Mouse (Mus musculus) heart, embryonic 13.5 days (tissue): ENCODE data around the gene Copa. TPM values are rescaled to one million over a fixed set of nuclear protein-coding genes. Genes with fewer than 3 reads are reported as not detected.

Experiments used
- ATAC-seq: fragments of 200-750 bp; cut with Nextera tagmentation; 2 replicates; pipeline ENCODE4 v1.8.0; 2017; ENCODE audit warnings: moderate TSS enrichment; ENCODE audit not compliant: insufficient number of reproducible peaks, low FRiP score, low TSS enrichment; ENCODE audit errors: extremely low read depth
- H3K27ac ChIP-seq: fragments of 300-500 bp; sonication (generic); replicated peaks from 2 replicates; pipeline ENCODE4 v1.5.1; 2015; ENCODE audit warnings: moderate library complexity, mild to moderate bottlenecking, inconsistent platforms
- H3K27me3 ChIP-seq: fragments of 300-500 bp; sonication (generic); replicated peaks from 2 replicates; pipeline ENCODE4 v1.6.1; 2015; ENCODE audit warnings: mild to moderate bottlenecking, inconsistent platforms
- H3K36me3 ChIP-seq: fragments of 300-500 bp; sonication (generic); 2 replicates; pipeline ENCODE4 v1.6.1; 2015; ENCODE audit warnings: mild to moderate bottlenecking, inconsistent platforms
- H3K4me1 ChIP-seq: fragments of 300-500 bp; sonication (generic); 2 replicates; pipeline ENCODE4 v1.6.1; 2015; ENCODE audit warnings: inconsistent platforms
- H3K4me2 ChIP-seq: fragments of 300-500 bp; sonication (generic); 2 replicates; pipeline ENCODE4 v1.6.1; 2015; ENCODE audit warnings: inconsistent platforms, mild to moderate bottlenecking, moderate library complexity
- H3K4me3 ChIP-seq: fragments of 300-500 bp; sonication (generic); 2 replicates; pipeline ENCODE4 v1.5.1; 2015; ENCODE audit warnings: moderate library complexity, mild to moderate bottlenecking, inconsistent platforms
- H3K9ac ChIP-seq: fragments of 300-500 bp; sonication (generic); 2 replicates; pipeline ENCODE4 v1.6.1; 2015; ENCODE audit warnings: inconsistent platforms, mild to moderate bottlenecking, moderate library complexity
- H3K9me3 ChIP-seq: fragments of 300-500 bp; sonication (generic); 2 replicates; pipeline ENCODE4 v1.6.1; 2016; ENCODE audit warnings: inconsistent platforms
- WGBS: fragments of 180-500 bp; shearing (Covaris S2); methylation state at CpG from one replicate; pipeline ENCODE4 v1.1.7; 2015; ENCODE audit warnings: mixed read lengths; 5-methylcytosine and 5-hydroxymethylcytosine counted together
- polyA plus RNA-seq: library from polyadenylated mRNA; unstranded; fragments of >200 nt; fragmentation: Nextera tagmentation; extraction: Ambion mirVana; gene quantifications from 2 replicates; pipeline ENCODE4 v1.2.1, GENCODE M21; 2015

Copa gene
- polyA plus RNA-seq, 1 experiment from 2014 or later: 163 TPM

DNA sequence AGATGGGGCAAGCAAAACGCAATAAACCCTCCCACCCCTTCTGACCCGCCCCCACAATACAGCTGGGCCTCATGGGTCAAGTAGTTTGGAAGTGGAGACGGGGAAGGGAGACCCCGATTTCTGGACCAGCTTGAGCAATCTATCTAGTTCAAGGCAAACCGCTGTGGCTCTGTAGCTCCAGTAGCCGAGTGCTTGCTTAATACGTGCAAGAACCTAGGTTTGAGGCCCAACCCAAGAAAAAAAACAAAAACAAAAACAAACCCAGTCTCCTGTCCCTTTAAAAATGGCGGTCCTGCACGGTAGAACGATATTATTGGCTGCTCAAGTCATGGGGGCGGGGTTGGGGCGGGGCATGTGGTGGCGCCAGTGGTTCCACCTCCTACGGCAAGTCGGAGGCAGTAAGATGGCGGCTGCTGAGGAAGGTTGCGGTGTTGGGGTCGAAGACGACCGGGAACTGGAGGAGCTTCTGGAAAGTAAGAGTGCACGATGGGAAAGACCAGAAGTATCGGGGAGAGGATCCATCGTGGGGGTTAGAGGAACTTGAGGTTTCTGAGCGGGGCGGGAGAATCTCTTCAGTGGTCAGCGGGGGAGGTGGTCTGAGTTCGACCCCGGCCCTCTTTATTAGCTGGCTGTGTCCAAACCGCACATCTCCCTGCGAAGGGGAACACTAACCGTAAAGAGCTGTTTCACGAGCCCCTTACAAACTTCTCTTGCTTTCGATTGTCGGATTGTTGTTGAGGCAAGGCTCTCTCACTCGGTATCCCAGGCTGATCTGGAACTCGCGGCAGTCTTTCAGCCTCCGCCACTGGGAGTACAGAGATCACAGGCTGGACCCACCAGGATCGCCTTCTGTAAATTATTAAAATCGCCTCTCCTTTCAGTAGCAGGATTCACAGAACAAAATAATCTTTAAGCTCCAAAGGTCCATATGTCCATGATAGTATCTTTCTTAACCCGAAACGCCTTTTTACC, 44.3 kb downstream of the Copa start, which contains the start of gene Pex19:
Pex19 (plus strand) TSS at position 380 of the 972 bp plus-strand sequence.
- Histone ChIP-seq H3K36me3 (peaks cover 57% of the 10 kb centered on the region), H3K27me3 (no peaks in the 10 kb centered on the region), H3K4me3 (peak within 1 kb of the TSS; percentile 90), H3K9me3 (no peaks in the 10 kb centered on the region), H3K4me2 (peak within 1 kb of the TSS; percentile 87), H3K27ac (peak within 1 kb of the TSS; percentile 72), H3K9ac (peak within 1 kb of the TSS; percentile 96), H3K4me1 (peaks cover 14% of the 10 kb centered on the region)
- under 1% methylated on average over 42 of the region's 42 CpGs for WGBS
- ATAC-seq: peak; percentile 90

DNA sequence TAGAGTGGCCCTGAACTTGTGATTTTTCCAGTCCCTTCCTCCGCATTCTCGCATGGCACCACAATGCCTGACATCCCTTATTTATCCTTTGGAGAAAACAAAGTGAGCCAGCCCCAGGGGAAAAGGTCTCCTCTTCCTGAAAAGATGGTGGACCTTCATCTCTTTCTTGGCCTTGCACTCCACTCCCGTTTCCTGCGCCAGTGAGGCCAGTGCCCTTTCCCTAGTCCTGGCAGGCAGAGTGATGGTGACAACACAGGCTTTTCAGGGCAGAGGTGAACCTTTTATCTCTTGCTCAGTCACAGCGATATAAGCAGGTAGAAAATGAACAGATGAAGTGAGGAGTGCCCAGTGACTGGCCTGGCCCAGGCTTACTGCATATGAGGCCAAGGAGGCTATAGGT, 45.2 kb downstream of the Copa start:
- H3K4me2 ChIP-seq: peak overlapping the region; percentile 87
- 33% methylated on average over 5 of the region's 5 CpGs for WGBS
- peaks cover 14% of the 10 kb centered on the region for H3K4me1 ChIP-seq
- peak overlapping the region; percentile 96 for H3K9ac ChIP-seq
- H3K9me3 ChIP-seq: no peaks in the 10 kb centered on the region
- ATAC-seq: no peak
- H3K36me3 ChIP-seq: peaks cover 57% of the 10 kb centered on the region
- no peak overlapping the region for H3K27ac ChIP-seq
- H3K4me3 ChIP-seq: peak overlapping the region; percentile 90
- H3K27me3 ChIP-seq: no peaks in the 10 kb centered on the region

DNA sequence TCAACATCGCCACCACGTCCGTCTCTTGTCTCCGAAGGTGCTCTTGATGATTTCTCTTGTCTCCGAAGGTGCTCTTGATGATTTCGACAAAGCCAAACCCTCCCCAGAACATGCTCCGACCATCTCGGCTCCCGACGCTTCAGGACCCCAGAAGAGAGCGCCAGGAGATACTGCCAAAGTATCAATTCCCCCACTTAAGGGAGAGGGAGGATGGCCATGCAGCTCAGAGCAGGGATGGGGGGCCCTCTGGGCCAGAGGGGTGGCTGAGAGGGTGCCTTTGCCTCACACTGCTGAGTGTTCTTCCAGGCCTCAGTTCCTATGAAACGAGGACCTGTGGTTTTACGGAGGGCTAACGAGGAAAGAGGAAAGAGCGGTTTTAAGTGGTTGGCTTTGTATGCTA, 46.2 kb downstream of the Copa start:
- Histone ChIP-seq H3K4me1 (peaks cover 14% of the 10 kb centered on the region), H3K4me3 (no peak overlapping the region), H3K9ac (no peak overlapping the region), H3K4me2 (no peak overlapping the region), H3K9me3 (no peaks in the 10 kb centered on the region), H3K36me3 (peaks cover 57% of the 10 kb centered on the region), H3K27me3 (no peaks in the 10 kb centered on the region), H3K27ac (no peak overlapping the region)
- ATAC-seq: no peak
- WGBS: 87% methylated on average over 15 of the region's 15 CpGs

DNA sequence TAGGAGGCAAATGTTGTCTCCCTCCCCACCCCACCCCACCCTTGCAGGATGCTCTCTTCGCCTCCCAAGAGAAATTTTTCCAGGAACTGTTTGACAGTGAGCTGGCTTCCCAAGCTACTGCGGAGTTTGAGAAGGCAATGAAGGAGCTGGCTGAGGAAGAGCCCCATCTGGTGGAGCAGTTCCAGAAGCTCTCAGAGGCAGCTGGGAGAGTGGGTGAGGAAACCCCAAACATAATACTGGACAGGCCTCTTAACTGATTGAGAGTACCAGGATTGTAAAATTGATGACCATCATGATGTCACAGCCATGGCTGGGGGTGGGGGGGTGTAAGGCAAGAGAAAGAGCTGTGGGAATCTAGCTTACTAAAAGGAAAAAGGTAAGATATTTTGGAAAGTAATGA, 46.8 kb downstream of the Copa start:
- Histone ChIP-seq H3K36me3 (peaks cover 59% of the 10 kb centered on the region), H3K9ac (no peak overlapping the region), H3K4me2 (no peak overlapping the region), H3K27me3 (no peaks in the 10 kb centered on the region), H3K9me3 (no peaks in the 10 kb centered on the region), H3K4me3 (no peak overlapping the region), H3K27ac (no peak overlapping the region), H3K4me1 (peaks cover 14% of the 10 kb centered on the region)
- ATAC-seq: no peak
- WGBS: 59% methylated on average over 2 of the region's 2 CpGs

DNA sequence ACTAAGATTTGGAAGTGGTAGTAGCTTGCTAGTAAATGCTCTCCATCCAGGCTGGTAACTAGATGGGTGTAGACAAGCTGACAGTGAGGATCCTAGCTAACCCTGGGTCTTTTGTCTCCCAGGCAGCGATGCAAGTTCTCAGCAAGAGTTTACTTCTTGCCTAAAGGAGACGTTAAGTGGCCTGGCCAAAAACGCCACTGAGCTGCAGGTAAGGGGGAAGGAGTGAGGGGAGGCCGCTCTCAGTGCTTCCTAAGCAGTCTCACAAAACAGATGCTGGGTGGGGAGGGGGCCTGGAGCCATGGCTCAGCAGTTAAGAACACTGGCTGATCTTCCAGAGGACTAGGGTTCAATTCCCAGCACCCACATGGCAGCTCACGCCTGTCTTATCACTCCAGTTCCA, 47.5 kb downstream of the Copa start:
- Histone ChIP-seq H3K9me3 (no peaks in the 10 kb centered on the region), H3K36me3 (peaks cover 65% of the 10 kb centered on the region), H3K27ac (no peak overlapping the region), H3K4me2 (no peak overlapping the region), H3K4me1 (peaks cover 14% of the 10 kb centered on the region), H3K27me3 (no peaks in the 10 kb centered on the region), H3K4me3 (no peak overlapping the region), H3K9ac (no peak overlapping the region)
- no peak for ATAC-seq
- WGBS: 95% methylated on average over 5 of the region's 5 CpGs

DNA sequence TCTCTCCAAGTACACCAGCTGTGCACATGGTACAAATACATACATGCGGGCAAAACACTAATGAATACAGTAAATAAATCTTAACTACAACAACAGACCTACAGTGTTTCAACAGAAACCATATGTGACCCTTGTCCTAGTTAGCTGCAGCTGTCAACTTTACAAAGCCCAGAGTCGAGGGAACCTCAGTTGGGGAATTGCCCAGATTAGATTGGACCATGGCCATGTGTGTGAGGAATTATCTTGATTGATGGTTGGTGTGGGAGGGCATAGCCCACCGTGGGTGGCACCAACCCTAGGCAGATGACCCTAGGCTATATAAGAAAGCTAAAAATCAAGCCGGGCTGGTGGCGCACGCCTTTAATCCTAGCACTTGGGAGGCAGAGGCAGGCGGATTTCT, 50.0 kb downstream of the Copa start:
- peaks cover 84% of the 10 kb centered on the region for H3K36me3 ChIP-seq
- H3K9me3 ChIP-seq: no peaks in the 10 kb centered on the region
- H3K4me3 ChIP-seq: no peak overlapping the region
- H3K27ac ChIP-seq: no peak overlapping the region
- no peak overlapping the region for H3K9ac ChIP-seq
- H3K4me2 ChIP-seq: no peak overlapping the region
- H3K27me3 ChIP-seq: no peaks in the 10 kb centered on the region
- no peak for ATAC-seq
- peaks cover 8% of the 10 kb centered on the region for H3K4me1 ChIP-seq
- 85% methylated on average over 7 of the region's 7 CpGs for WGBS

DNA sequence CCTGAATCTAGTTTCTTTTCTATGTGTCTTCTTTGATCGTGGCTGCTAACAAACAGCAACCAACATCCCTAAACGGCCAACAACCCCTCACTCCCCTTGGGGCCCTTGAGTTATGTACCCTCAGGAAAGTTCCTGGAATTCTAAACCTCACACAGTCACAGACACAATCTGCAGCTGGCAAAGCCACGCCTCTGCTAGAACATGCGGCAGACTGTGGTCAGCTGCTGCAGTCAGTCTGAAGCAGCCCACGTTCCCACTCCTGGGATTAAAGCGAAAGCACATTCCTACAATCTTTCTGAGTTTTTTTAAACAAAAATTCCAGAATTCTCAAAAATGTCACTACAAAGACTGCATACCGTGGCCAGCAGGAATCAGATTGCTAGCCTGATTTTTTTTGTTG, 51.2 kb downstream of the Copa start:
- no peak for ATAC-seq
- no peak overlapping the region for H3K27ac ChIP-seq
- no peak overlapping the region for H3K4me2 ChIP-seq
- H3K4me3 ChIP-seq: no peak overlapping the region
- no peaks in the 10 kb centered on the region for H3K4me1 ChIP-seq
- H3K36me3 ChIP-seq: peaks cover 81% of the 10 kb centered on the region
- H3K9me3 ChIP-seq: no peaks in the 10 kb centered on the region
- H3K9ac ChIP-seq: no peak overlapping the region
- WGBS: 73% methylated on average over 7 of the region's 7 CpGs
- H3K27me3 ChIP-seq: no peaks in the 10 kb centered on the region

DNA sequence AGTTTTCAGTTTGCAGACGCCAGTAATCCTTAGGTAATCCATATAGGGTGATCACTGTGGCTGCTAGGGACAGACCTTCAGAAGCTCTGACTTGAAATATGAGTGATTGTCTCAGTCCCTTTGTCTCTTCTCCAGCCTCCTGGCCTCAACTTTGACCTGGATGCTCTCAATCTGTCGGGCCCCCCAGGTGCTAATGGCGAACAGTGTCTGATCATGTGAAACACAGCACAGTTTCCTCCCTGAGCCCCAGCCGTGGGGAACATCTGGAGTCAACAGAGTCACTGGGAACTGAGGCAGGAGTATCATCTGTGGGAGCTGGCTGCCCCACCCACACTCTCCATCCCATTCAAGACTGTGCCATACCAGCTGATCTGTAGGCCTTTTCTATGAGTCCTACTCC, 51.7 kb downstream of the Copa start:
- H3K4me3 ChIP-seq: no peak overlapping the region
- no peaks in the 10 kb centered on the region for H3K4me1 ChIP-seq
- no peak for ATAC-seq
- H3K9ac ChIP-seq: no peak overlapping the region
- H3K9me3 ChIP-seq: no peaks in the 10 kb centered on the region
- no peak overlapping the region for H3K4me2 ChIP-seq
- 80% methylated on average over 4 of the region's 4 CpGs for WGBS
- peaks cover 75% of the 10 kb centered on the region for H3K36me3 ChIP-seq
- H3K27me3 ChIP-seq: no peaks in the 10 kb centered on the region
- no peak overlapping the region for H3K27ac ChIP-seq

DNA sequence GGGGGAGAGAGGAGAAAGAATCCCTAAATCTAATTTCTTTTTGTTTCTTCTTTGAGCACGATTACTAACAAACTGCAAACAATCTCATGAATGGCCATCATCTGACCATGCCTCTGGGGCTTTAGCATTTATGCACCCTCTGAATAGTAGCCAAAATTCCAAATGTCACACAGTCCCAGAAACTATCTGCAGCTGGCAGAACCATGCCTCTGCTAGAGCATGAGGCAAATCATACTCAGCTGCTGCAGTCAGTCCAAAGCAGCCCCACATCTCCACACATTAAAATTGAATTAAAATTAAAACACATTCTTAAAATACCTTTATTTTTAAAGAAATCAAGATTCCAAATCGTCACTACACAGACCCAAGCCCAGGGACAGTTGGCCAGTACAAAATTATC, 57.8 kb downstream of the Copa start:
- Histone ChIP-seq H3K4me1 (no peaks in the 10 kb centered on the region), H3K4me3 (no peak overlapping the region), H3K9me3 (no peaks in the 10 kb centered on the region), H3K9ac (no peak overlapping the region), H3K36me3 (peaks cover 14% of the 10 kb centered on the region), H3K27me3 (no peaks in the 10 kb centered on the region), H3K27ac (no peak overlapping the region), H3K4me2 (no peak overlapping the region)
- WGBS: 75% methylated on average over 2 of the region's 2 CpGs
- no peak for ATAC-seq

DNA sequence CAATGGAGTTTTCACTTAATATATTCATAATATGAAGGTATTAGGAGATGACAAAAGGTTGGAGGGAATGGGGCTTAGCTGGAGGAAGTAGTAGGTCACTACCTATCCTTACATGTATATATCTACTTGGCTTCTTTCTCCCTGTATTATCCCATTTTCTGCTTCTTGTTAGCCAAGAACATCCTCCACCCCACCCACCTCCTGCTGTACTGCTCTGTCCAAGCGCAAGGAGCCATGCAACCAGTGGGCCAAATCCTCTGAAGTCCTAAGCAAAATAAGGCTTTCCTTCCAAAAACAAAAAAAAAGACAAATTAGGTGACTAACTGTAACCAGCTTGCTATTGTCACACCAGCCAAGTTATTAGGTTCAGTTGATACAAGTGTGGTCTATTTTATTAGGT, 58.5 kb downstream of the Copa start:
- no peak overlapping the region for H3K4me2 ChIP-seq
- H3K27me3 ChIP-seq: no peaks in the 10 kb centered on the region
- H3K9ac ChIP-seq: no peak overlapping the region
- no peaks in the 10 kb centered on the region for H3K4me1 ChIP-seq
- WGBS: 85% methylated on average over 1 of the region's 1 CpGs
- no peaks in the 10 kb centered on the region for H3K9me3 ChIP-seq
- H3K27ac ChIP-seq: no peak overlapping the region
- no peak overlapping the region for H3K4me3 ChIP-seq
- H3K36me3 ChIP-seq: peaks cover 8% of the 10 kb centered on the region
- ATAC-seq: no peak

DNA sequence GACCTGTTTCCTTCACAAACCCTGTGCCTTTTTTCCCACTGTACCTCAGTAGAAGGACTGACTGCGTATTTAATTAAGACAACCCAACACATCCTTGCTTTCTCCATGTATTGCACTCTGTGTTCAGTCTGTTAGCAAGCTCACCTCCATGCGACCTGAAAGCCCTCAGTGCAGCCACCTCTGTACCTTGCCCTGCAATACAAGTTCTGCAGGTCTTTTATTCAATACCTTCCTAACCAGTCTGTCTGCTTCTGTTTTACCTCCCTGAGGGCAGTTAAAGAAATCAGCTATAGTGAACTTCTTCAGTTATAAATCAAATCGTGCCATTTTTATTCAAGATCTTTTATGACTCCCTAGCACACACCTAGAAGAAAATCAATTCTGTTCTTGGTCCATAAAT, 59.2 kb downstream of the Copa start:
- WGBS: 75% methylated on average over 3 of the region's 3 CpGs
- Histone ChIP-seq H3K4me3 (no peak overlapping the region), H3K9ac (no peak overlapping the region), H3K4me1 (no peaks in the 10 kb centered on the region), H3K27me3 (no peaks in the 10 kb centered on the region), H3K27ac (no peak overlapping the region), H3K9me3 (no peaks in the 10 kb centered on the region), H3K36me3 (peaks cover under 1% of the 10 kb centered on the region), H3K4me2 (no peak overlapping the region)
- no peak for ATAC-seq

DNA sequence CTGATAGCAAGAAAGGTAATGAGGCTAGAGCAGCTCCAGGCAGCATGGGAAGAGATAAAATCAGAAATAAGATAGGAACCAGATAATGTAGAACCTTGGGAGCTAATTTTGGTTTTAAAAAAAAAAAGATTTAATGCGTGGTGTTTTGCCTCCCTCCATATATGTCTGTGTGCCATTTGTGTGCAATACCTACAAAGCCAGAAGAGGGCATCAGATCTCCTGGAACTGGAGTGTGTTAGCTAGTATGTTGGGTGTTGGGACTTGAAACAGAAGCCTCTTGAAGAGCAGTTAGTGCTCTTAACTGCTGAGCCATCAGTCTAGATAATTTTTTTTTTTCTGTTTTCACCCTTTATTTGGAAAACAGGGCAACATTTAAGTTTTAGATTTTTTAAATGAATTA, 61.2 kb downstream of the Copa start:
- no peak overlapping the region for H3K4me3 ChIP-seq
- no peak for ATAC-seq
- 19% methylated on average over 1 of the region's 1 CpGs for WGBS
- no peaks in the 10 kb centered on the region for H3K27me3 ChIP-seq
- no peak overlapping the region for H3K9ac ChIP-seq
- no peak overlapping the region for H3K27ac ChIP-seq
- H3K9me3 ChIP-seq: no peaks in the 10 kb centered on the region
- H3K4me2 ChIP-seq: no peak overlapping the region
- no peaks in the 10 kb centered on the region for H3K36me3 ChIP-seq
- H3K4me1 ChIP-seq: peaks cover 6% of the 10 kb centered on the region
